Mouse (Mus musculus): ENCODE measurements at regions not wholly inside any gene's neighbourhood (a gene's known extent, or its start where the extent isn't known, plus 50 kb on each side); places are given as distances from the start of the nearest gene placed in this dataset.

- H3K9ac ChIP-seq (replicated peaks) = no peak overlapping the region
- no peak overlapping the region for H3K4me2 ChIP-seq (replicated peaks)
- ATAC-seq = no peak
- H3K27me3 ChIP-seq = no peaks in the 10 kb centered on the region
- H3K4me3 ChIP-seq (replicated peaks) = no peak overlapping the region
- WGBS = 82% methylated on average over 2 of the region's 2 CpGs
- H3K27ac ChIP-seq = no peak overlapping the region
- H3K36me3 ChIP-seq = no peaks in the 10 kb centered on the region
- H3K9me3 ChIP-seq = no peaks in the 10 kb centered on the region
- peaks cover 15% of the 10 kb centered on the region for H3K4me1 ChIP-seq (replicated peaks)
Observed at GRCm38 (mm10) chr15:36719241-36719640, 288.3 kb downstream of the Zfp706 start.

GRCm38 (mm10) chr15:36717835-36718234 is 289.7 kb downstream of the Zfp706 start:
- Histone ChIP-seq H3K36me3 (no peaks in the 10 kb centered on the region), H3K4me3 (replicated peaks) (no peak overlapping the region), H3K4me1 (replicated peaks) (peaks cover 15% of the 10 kb centered on the region), H3K27ac (no peak overlapping the region), H3K4me2 (replicated peaks) (no peak overlapping the region), H3K9me3 (no peaks in the 10 kb centered on the region), H3K27me3 (no peaks in the 10 kb centered on the region), H3K9ac (replicated peaks) (no peak overlapping the region)
- WGBS = 85% methylated on average over 6 of the region's 6 CpGs
- no peak for ATAC-seq

GRCm38 (mm10) chr15:36716686-36717038 is 290.9 kb downstream of the Zfp706 start:
- H3K4me3 ChIP-seq (replicated peaks) = no peak overlapping the region
- peak overlapping the region; percentile 40; the same call in 1 of the 2 replicates for H3K4me2 ChIP-seq (replicated peaks)
- H3K36me3 ChIP-seq = no peaks in the 10 kb centered on the region
- no peaks in the 10 kb centered on the region for H3K9me3 ChIP-seq
- peak overlapping the region; percentile 67 for H3K27ac ChIP-seq
- no peaks in the 10 kb centered on the region for H3K27me3 ChIP-seq
- no peak; the same call in 1 of the 2 replicates for ATAC-seq
- H3K4me1 ChIP-seq (replicated peaks) = peaks cover 6% of the 10 kb centered on the region
- peak overlapping the region; percentile 10; the same call in 1 of the 2 replicates for H3K9ac ChIP-seq (replicated peaks)

- no peaks in the 10 kb centered on the region for H3K27me3 ChIP-seq
- peak overlapping the region; percentile 40 for H3K4me2 ChIP-seq (replicated peaks)
- peak overlapping the region; percentile 10 for H3K9ac ChIP-seq (replicated peaks)
- peak overlapping the region; percentile 67 for H3K27ac ChIP-seq
- H3K4me3 ChIP-seq (replicated peaks) = peak overlapping the region; percentile 17
- peaks cover 6% of the 10 kb centered on the region for H3K4me1 ChIP-seq (replicated peaks)
- no peaks in the 10 kb centered on the region for H3K36me3 ChIP-seq
- 19% methylated on average over 26 of the region's 26 CpGs for WGBS
- H3K9me3 ChIP-seq = no peaks in the 10 kb centered on the region
- ATAC-seq = peak; percentile 93
Observed at GRCm38 (mm10) chr15:36715745-36716685, 291.6 kb downstream of the Zfp706 start.

- Histone ChIP-seq H3K4me3 (replicated peaks) (no peak overlapping the region), H3K27ac (no peak overlapping the region)
- 0 out of 2 replicates have a peak, but pooled peaks have one; percentile 18 for ATAC-seq
Observed at GRCm38 (mm10) chr15:36715159-36715558, 292.4 kb downstream of the Zfp706 start.

GRCm38 (mm10) chr15:36709788-36710187 is 297.8 kb downstream of the Zfp706 start:
- H3K9ac ChIP-seq (replicated peaks) = no peak overlapping the region
- no peak for ATAC-seq
- no peak overlapping the region for H3K27ac ChIP-seq
- 79% methylated on average over 3 of the region's 3 CpGs for WGBS
- H3K36me3 ChIP-seq = no peaks in the 10 kb centered on the region
- no peak overlapping the region for H3K4me3 ChIP-seq (replicated peaks)
- no peaks in the 10 kb centered on the region for H3K9me3 ChIP-seq
- no peaks in the 10 kb centered on the region for H3K4me1 ChIP-seq (replicated peaks)
- no peak overlapping the region for H3K4me2 ChIP-seq (replicated peaks)
- H3K27me3 ChIP-seq = no peaks in the 10 kb centered on the region

More at GRCm38 (mm10) chr15:36715159-36715558, 292.4 kb downstream of the Zfp706 start:
- H3K9ac ChIP-seq (replicated peaks) = no peak overlapping the region
- no peaks in the 10 kb centered on the region for H3K27me3 ChIP-seq
- no peaks in the 10 kb centered on the region for H3K9me3 ChIP-seq
- peaks cover 6% of the 10 kb centered on the region for H3K4me1 ChIP-seq (replicated peaks)
- WGBS = 91% methylated on average over 6 of the region's 6 CpGs
- H3K4me2 ChIP-seq (replicated peaks) = no peak overlapping the region
- no peaks in the 10 kb centered on the region for H3K36me3 ChIP-seq

- no peaks in the 10 kb centered on the region for H3K36me3 ChIP-seq
- WGBS = 12% methylated on average over 3 of the region's 3 CpGs
- peak; percentile 70 for ATAC-seq
- no peaks in the 10 kb centered on the region for H3K9me3 ChIP-seq
- H3K27me3 ChIP-seq = no peaks in the 10 kb centered on the region
- no peak overlapping the region for H3K9ac ChIP-seq (replicated peaks)
- no peak overlapping the region for H3K4me3 ChIP-seq (replicated peaks)
- no peaks in the 10 kb centered on the region for H3K4me1 ChIP-seq (replicated peaks)
- no peak overlapping the region for H3K27ac ChIP-seq
- no peak overlapping the region for H3K4me2 ChIP-seq (replicated peaks)
Observed at GRCm38 (mm10) chr15:36708471-36708870, 299.1 kb downstream of the Zfp706 start.

GRCm38 (mm10) chr15:36705990-36706389 is 301.6 kb downstream of the Zfp706 start:
- Histone ChIP-seq H3K9ac (replicated peaks) (no peak overlapping the region), H3K4me3 (replicated peaks) (no peak overlapping the region), H3K4me1 (replicated peaks) (no peaks in the 10 kb centered on the region), H3K27ac (no peak overlapping the region), H3K9me3 (no peaks in the 10 kb centered on the region), H3K4me2 (replicated peaks) (no peak overlapping the region), H3K36me3 (no peaks in the 10 kb centered on the region), H3K27me3 (no peaks in the 10 kb centered on the region)
- WGBS = 66% methylated on average over 4 of the region's 4 CpGs
- 0 out of 2 replicates have a peak, but pooled peaks have one; percentile 34 for ATAC-seq

GRCm38 (mm10) chr15:36705391-36705790 is 302.2 kb downstream of the Zfp706 start:
- Histone ChIP-seq H3K4me1 (replicated peaks) (no peaks in the 10 kb centered on the region), H3K27ac (no peak overlapping the region), H3K4me2 (replicated peaks) (no peak overlapping the region), H3K4me3 (replicated peaks) (no peak overlapping the region), H3K9me3 (no peaks in the 10 kb centered on the region), H3K9ac (replicated peaks) (no peak overlapping the region), H3K27me3 (no peaks in the 10 kb centered on the region), H3K36me3 (no peaks in the 10 kb centered on the region)
- no peak for ATAC-seq
- WGBS = 67% methylated on average over 2 of the region's 2 CpGs

GRCm38 (mm10) chr15:36701846-36702245 is 305.7 kb downstream of the Zfp706 start:
- H3K4me3 ChIP-seq (replicated peaks) = no peak overlapping the region
- no peak overlapping the region for H3K9ac ChIP-seq (replicated peaks)
- 0 out of 2 replicates have a peak, but pooled peaks have one; percentile 43 for ATAC-seq
- WGBS = 53% methylated on average over 8 of the region's 8 CpGs
- no peaks in the 10 kb centered on the region for H3K27me3 ChIP-seq
- no peaks in the 10 kb centered on the region for H3K9me3 ChIP-seq
- H3K4me2 ChIP-seq (replicated peaks) = no peak overlapping the region
- no peaks in the 10 kb centered on the region for H3K4me1 ChIP-seq (replicated peaks)
- H3K36me3 ChIP-seq = no peaks in the 10 kb centered on the region
- H3K27ac ChIP-seq = no peak overlapping the region

- WGBS = 91% methylated on average over 5 of the region's 5 CpGs
- Histone ChIP-seq H3K9me3 (no peaks in the 10 kb centered on the region), H3K4me1 (replicated peaks) (peaks cover 3% of the 10 kb centered on the region; the same call in 1 of the 2 replicates), H3K27ac (no peak overlapping the region), H3K27me3 (no peaks in the 10 kb centered on the region), H3K9ac (replicated peaks) (no peak overlapping the region), H3K4me3 (replicated peaks) (no peak overlapping the region), H3K4me2 (replicated peaks) (no peak overlapping the region), H3K36me3 (no peaks in the 10 kb centered on the region)
- no peak for ATAC-seq
Observed at GRCm38 (mm10) chr15:36700196-36700595, 307.4 kb downstream of the Zfp706 start.
